Mouse (Mus musculus): ENCODE measurements at regions not wholly inside any gene's neighbourhood (a gene's known extent, or its start where the extent isn't known, plus 50 kb on each side); places are given as distances from the start of the nearest gene placed in this dataset.
A peak's percentile ranks its signal among the peaks of the same experiment; 100 is the strongest.
"Not testable (repeated sequence)": the region's sequence is repeated elsewhere in the genome, so short reads cannot be mapped to it uniquely, and the experiment has no call there.

DNA sequence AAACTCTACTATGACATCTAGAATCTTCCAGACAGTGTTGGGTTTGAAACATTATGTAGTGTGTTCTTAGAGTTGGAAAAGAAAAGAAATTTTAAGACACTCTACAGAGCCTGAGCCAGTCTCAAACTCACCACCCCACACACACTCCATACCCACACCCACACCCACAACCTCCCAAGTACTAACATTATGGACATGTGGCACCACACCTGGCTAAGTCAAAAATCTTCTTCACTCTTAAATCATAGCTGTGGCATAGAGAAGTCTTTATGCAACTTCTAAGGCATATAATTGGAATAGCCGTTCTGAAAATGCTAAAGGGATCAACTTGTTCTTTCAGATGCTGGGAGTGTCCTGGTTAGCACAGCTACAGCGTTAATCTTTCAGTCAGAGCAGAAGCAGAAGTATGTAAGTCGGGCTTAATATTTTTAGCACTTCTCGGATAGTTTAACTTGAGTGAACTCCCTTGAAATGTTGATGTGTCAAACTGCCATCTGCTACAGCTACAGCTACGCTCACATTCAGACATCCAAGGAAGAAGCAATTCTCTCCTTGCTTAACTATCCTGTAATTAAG lies 68.6 kb upstream of the Creb1 start:
- peak in 1 of 2 experiments; percentile 47 for DNase-seq (ENCODE audit: low spot score in 2 of 2)

DNA sequence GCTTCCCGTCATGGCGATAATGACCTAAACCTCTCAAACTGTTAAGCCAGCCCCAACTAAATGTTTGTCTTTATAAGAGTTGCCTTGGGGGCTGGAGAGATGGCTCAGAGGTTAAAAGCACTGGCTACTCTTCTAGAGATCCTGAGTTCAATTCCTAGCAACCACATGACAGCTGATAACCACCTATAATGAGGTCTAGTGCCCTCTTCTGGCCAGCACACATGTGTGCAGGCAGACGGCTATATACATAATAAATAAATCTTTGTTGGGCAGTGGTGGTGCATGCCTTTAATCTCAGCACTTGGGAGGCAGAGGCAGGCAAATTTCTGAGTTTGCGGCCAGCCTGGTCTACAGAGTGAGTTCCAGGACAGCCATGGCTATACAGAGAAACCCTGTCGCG lies 70.8 kb upstream of the Creb1 start:
- not testable (repeated sequence) for DNase-seq (ENCODE audit: low spot score in 2 of 2)

DNA sequence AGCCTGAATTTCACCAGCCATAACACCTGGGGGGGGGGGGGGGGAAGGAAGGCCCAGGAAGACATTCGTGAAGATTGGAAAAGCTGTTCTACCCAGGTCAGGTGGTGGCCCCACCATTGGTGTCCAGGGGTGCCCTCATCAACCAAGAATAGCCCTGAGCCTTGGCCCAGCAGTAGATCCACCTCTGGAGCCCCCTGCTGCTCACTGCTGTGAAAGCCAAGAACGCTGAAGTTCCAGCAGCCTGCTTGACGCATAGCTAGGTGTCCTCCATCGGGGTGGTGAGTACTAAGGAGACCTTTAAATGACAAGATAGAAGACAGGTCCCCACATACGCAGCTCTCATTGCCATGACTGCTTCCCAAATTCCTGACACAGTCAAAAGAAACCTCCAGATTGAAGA lies 74.6 kb upstream of the Creb1 start:
- no peak for DNase-seq (ENCODE audit: low spot score in 2 of 2)

DNA sequence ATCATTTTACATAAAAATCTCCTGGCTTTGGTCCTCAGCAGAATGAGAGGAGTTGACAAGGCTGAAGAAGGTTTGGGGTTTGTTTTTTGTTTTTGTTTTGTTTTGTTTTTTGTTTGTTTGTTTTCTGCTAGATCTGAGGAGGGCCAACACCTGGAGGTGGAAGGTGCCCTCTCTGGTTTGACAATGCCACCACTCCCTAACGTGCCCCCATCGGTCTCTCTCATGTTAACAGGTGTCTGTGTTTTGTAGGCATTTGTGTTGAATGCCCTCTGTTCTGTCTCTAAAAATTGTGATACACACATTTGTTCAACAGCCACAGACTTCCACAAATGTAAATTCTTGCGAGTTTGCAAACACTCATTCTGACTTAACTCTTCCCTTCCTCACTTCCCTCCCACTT lies 83.3 kb upstream of the Creb1 start:
- no peak for DNase-seq (ENCODE audit: low spot score in 2 of 2)

DNA sequence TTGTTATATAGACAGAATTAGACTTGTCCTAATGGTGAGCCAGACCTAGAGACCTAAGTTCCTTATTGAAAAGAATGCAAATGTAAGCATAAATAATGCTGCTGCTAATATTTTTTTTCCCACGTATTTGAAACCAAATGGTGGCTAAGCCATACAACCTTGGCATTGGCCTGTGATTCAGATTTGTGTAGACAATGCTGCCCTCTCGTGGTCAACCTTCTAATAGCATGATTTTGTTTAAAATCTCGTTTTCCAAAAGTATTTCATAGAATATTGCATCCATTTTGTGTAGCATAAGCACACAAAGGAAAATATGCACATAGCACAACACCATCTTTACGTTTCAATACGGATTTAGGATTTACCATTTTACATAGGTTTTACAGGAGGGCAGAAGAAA lies 84.4 kb upstream of the Creb1 start:
- DNase-seq (ENCODE audit: low spot score in 2 of 2): peak; percentile 53 to 86

DNA sequence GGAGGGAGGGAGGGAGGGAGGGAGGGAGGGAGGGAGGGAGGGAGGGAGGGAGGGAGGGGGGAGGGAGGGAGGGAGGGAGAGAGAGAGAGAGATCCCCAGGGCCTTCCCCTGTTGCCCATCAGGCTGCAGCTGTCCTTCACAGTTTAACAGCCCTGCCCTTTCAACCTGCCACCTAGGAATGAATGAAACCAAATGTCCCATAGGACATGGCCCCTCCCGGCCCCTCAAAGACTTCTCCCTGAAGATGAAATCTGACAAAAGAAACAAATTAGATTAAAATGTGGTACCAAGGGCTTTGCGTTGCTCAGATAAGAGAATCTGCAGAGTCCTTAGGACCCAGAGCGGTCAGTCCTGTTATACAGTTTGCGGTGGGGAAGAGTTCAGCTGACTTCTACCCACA lies 86.0 kb upstream of the Creb1 start:
- peak in 1 of 2 experiments; percentile 14 for DNase-seq (ENCODE audit: low spot score in 2 of 2)

DNA sequence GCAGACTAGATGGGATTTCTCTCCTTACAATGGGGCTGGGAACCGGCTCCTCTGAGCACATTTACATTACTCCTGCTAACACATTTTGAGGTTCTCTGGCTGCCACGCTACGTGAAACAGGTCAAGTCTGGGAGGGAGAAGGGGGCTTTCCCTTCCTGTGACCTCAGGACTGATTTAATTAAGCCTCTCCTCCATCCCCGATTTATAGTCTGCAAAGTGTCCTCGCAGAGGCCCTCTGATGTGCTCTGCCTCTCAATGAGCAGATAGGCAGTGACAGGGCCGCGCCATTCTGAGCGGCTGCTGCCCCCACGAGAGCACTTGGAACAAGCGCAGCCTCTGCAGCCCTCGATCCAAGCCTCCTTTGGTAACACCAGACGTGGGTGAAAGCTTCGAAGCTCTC lies 86.5 kb upstream of the Creb1 start:
- DNase-seq (ENCODE audit: low spot score in 2 of 2): peak; percentile 85 to 92

DNA sequence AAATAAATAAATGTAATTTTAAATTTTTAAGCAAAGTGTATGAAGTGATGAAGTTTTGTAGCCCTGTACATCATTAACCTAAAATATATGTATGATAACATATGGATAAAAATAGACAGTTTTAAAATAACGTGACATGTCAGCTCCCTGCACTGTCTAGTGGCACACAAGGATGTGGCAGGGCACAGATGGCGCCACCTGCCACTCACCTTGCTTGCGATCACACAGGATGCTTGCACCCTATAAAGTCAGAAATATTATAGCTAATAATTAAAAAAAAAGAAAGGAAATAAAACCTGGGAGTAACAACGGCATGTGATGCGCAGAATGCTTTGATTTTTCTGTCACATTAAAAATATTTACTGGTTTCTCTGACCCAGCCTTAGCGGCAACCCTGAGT lies 89.0 kb upstream of the Creb1 start:
- DNase-seq (ENCODE audit: low spot score in 2 of 2): no peak

DNA sequence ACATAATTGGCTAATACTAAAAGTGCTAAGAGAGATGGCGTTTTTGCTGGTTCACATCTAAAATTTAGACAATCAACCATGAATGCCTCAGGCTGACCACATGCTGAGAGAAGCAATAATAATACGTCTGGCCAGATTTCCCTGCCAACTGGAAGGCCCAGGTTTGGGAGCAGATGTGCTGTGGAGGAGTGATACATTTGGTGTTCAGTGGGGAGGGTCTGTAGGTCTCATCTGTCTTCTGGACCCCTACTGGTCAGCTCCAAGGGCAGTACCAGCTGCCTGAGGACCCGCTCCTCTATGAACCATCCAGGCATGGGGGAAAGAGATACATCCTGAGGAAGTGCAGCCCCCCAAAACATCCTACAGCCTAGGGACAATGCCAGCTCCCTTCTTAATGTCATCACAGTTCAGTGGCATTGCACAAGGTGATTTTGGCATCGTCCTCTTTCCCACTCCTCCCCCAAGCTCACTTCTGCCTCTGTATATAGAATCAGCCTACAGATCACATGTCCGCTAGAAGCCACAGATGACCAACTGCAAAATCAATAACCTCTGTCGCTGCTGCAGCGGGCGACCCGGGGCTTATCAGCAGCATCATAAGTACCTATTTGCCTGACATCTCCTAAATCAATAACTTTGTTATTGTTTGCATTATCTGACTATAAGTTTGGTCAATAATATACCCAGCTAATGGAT lies 90.1 kb upstream of the Creb1 start:
- DNase-seq (ENCODE audit: low spot score in 2 of 2): no peak

DNA sequence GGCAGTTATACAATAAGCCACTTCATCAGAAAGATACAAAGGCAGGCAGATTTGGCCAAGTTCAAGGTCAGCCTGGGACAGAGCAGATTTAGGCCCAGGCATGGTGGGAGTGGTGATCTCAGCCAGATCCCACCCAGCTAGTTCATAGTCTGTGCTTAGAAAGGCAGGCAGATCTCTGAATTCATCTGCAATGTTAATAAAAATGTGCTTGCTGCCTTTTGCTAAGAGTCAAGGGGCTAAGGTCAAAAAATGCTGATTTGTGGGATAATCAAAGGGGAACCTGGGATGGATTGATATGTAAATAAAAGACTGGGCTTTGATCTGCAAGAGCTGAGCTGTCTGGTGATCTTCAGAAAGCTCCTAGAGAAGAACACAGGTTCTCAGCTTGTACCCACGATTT lies 109.2 kb upstream of the Creb1 start:
- DNase-seq (ENCODE audit: low spot score in 2 of 2): no peak

DNA sequence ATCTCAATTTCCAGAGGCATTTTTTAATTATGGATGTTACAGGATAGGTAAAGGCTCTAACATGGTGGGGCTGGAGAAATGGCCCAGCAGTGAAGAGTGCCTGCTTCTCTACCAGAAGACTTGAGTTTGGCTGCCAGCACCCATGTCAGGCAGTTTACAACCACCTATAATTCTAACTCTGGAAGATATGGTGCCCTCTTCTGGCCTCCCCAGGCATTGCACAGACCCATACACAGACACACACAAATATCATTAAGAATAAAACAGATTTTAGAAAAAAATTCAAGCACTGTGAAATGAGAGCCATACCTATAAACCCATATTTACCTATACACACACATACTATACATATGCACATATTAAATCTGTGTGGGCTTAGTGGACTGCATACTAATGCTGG lies 113.9 kb upstream of the Creb1 start:
- DNase-seq (ENCODE audit: low spot score in 2 of 2): no peak

DNA sequence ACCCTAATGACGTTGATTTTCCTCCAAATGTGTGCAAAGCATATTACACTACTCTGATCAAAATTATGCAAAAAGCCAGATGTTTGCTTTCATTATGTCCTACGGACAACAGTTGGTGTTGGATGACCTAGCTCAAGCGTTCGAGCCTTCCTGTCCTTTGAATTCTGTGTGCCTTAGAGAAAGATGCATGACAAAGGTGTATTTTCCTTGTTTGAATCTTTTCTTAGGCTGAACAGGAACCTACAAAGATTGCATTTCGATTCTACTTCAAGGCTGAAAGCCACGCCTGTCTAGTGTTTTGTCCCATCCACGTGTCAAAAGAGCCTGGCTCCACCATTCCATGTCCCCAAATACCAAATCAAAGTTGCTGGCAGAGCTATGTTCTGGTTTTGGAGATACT lies 116.5 kb upstream of the Creb1 start:
- no peak for DNase-seq (ENCODE audit: low spot score in 2 of 2)

DNA sequence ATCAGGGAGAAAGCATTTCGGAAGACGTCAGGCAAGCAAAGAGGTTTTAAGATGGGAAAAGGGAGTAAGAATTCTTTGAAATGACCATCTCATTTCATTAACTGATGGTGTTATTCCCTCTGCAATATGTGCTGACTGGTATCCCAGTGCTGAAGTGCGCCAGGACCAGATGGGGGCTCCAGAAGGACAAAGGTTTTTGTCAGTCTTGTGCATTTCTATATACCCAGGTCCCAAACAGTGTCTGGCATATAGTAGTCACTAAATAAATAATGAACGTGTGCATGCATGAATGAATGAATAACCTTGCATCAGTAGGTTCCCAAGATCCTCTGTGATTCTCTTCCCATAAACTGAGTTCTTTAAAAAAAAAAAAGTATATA lies 119.3 kb upstream of the Creb1 start:
- no peak for DNase-seq (ENCODE audit: low spot score in 2 of 2)

DNA sequence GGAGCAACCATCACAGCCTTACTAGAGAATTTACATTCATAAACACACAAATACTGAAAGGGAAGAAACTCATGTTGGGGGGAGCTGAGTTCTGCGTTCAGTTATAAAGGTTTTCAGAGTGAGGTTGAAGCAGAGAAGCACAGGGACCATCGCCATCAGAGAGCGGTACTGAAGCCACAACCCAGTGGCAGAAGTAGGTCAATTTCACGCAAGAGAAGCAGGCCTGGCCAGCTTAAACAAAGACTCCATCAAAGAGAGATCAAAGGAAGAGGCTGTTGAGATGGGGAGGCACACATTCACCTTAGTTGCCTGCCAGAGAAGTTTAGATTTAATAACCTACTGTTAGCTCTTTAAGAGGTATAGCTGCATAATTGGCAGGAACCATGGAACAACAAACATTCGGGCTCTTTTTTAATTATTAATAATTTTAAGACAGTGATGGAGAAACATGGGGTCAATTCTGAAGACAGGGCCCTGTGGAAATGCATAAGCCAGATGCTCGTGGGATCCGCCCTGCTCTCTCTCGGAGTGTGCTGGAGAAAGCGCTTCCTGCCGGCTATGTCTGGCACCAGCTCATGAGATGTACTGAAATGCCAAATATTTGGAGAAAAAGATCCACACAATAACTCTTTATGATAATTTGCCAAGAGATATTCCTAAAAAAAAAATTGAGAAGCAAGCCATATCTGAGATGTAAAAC lies 119.8 kb upstream of the Creb1 start:
- DNase-seq (ENCODE audit: low spot score in 2 of 2): no peak

DNA sequence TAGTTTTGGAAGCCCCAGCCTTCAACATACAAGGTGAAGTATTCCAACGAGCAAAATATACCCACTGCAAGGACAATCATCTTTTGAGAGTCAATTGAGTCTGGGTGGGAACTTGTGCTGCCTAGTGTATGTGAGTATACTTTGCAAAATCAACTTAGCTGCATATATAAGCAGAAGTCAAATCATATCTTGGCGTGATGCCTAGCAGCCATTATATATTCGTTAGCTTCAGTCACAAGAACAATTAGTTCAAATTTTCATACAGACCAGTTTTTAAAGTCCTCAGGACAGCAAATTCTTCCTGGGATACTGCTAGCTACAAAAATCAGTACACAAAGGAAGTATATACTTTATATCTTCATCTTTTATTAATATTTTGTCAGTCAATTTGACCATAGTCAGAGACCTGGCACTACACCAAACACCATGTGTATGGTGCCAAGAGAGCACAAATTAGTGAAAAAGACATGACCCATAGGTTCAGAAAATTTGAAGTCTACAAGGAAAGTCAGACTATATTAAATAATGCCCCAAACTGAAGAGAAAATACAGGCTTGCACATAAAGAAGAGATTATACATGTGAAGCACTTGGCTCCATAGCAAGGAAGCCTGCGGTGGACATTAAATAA lies 120.5 kb upstream of the Creb1 start:
- DNase-seq (ENCODE audit: low spot score in 2 of 2): no peak

DNA sequence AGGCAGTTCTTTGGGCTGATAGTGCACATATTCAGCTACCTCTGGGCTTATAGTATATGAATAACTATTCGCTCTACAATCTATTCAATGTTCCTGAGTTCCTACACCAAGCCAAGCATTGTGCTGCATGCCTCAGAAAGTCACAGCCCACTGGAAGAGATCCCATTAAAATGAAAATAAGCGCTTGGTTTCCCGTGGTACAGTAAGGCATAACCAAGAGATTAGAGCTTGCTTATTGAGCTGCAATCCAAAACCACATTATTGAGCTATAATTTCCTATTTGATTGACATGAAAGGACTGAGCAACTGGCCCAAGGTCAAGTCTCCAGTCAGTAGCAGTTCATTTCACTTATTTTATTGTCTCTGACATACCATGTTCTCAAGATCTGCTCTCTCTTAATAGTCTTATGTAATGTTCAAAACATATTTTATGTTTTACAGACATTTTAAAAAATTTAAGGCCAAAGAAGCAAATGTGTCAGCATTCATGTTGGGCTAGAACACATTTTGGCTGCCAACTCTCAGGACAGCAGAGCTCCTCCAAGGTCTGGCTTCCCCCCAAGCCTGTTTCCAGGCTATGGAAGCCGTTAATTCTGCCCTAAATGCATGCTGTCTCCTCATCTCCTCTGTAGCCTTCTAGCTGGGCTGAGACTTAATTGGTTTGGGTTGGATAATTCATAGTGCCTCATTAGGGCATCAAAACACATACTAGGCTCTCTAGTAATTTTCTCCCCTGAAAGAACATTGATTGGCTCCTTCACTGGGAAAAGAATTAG lies 123.5 kb upstream of the Creb1 start:
- peak; percentile 13 to 29 for DNase-seq (ENCODE audit: low spot score in 2 of 2)

DNA sequence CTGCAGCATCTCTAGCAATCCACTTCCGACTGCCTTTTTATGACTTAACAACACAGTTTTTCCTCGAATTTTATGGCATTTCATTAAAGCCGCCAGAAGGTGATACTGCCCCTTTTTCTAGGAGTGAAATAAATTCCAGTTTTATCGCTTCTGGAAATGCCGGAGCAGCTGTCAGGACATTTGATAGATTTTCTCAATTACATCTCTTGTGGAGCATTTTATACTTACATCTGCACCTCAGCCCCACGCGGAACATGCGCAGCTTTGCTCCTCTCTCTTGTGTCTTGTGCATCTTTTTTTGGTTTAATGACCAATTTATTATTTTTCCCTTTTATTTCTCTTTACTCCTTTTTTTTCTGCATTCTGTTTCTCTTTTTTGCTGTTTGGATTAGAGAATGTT lies 140.9 kb upstream of the Creb1 start:
- DNase-seq (ENCODE audit: low spot score in 2 of 2): no peak

DNA sequence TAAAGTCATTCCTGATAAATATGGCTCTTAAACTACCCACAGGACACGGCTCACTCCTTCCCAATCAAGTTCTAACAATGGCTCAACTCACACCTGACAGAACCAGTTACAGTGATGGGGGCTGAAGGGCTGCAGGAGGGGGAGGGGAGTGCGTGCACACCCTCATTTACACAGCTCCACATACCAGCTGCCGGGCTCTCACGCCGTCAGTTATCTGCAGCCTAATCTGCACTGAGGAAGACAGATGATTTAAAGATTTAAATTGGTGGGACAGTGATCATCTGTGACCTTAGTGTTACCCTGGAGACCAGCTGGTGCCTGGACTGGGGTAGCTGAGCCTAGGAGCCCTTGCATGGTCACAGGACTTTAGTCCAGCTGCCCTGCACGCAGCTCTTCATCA lies 151.2 kb upstream of the Creb1 start:
- no peak for DNase-seq (ENCODE audit: low spot score in 2 of 2)

DNA sequence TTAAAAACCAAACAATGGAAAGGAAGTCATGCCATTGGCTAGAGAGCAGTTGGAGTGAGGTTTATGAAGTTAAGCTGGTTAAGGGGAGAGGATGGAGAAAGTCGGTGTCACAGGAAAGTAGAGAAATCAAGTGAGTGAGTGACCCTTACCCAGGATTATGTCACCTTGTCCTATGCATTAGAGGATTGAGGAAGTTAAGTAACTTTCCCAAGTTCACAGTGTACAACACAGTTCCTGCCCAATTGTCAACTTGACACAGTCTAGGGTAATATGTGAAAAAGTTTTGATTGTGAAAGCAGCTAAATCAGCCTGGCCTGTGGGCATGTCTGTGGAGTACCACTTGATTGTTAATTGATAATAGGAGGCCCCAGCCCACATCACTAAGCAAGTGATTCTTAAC lies 156.0 kb upstream of the Creb1 start:
- DNase-seq (ENCODE audit: low spot score in 2 of 2): not testable (repeated sequence)

DNA sequence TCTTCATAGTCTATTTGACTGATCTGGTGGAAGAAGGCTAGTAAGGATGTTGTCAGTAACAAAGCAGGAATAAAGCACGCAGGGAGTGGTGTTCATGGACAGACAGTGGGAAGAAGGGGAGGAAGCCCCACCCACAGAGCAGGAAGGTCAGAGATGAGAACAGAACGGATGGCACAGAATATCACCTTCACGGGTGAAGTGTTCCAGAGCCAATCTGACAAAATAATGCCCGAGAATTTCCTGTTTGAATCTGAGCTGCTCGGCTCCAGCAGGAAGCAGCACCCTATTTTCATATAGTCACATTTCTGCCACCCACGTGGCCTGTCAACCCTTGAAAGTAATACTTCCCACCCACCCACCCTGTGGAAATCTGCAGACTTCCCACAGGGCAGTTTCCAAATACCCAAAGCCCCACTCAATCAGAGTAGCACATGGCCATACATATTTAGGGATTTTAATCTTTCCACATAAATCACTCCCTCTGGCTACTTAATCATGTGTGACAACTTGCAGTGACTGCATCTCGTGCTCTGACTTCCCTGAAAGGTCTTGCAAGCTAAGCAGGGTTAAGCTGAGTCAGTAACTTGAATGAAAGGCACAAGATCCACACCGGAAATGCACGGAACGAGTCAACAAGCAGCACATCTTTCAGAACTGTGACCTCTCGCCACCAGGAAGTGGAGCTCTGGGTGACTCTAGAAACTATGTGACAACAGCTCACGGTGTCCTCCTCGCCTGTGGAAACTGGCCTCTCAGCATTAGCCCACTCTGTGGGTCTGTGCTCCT lies 158.0 kb upstream of the Creb1 start:
- DNase-seq (ENCODE audit: low spot score in 2 of 2): no peak

DNA sequence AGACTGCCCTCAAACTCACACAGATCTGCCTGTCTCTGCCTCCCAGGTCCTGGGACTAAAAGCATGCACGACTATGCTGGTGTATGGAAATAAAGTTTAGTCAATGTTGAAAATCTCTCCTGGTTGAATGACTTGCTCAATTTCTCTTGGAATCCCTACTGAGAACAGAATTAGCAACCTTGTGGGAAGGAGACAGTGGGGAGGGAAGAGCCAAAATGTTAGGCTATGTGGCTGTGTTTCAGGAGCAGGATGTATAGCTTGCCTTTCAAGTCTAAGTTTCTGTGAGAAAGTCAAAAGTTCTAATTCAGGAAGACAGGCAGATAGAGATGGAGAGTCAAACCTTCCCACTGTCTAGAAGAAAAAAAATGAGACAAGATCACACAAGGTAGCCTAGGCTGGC lies 168.3 kb upstream of the Creb1 start:
- DNase-seq (ENCODE audit: low spot score in 2 of 2): no peak
